Mouse (Mus musculus) yolk sac, embryonic 10.5 days (tissue): ENCODE results near the gene Sema6b.
"Not testable (repeated sequence)": the region's sequence is repeated elsewhere in the genome, so short reads cannot be mapped to it uniquely, and the experiment has no call there.

Source experiments
- DNase-seq: peaks from one replicate; pipeline ENCODE4 v3.0.0-alpha.2; 2017; ENCODE audit warnings: low spot score

Sema6b gene

DNA sequence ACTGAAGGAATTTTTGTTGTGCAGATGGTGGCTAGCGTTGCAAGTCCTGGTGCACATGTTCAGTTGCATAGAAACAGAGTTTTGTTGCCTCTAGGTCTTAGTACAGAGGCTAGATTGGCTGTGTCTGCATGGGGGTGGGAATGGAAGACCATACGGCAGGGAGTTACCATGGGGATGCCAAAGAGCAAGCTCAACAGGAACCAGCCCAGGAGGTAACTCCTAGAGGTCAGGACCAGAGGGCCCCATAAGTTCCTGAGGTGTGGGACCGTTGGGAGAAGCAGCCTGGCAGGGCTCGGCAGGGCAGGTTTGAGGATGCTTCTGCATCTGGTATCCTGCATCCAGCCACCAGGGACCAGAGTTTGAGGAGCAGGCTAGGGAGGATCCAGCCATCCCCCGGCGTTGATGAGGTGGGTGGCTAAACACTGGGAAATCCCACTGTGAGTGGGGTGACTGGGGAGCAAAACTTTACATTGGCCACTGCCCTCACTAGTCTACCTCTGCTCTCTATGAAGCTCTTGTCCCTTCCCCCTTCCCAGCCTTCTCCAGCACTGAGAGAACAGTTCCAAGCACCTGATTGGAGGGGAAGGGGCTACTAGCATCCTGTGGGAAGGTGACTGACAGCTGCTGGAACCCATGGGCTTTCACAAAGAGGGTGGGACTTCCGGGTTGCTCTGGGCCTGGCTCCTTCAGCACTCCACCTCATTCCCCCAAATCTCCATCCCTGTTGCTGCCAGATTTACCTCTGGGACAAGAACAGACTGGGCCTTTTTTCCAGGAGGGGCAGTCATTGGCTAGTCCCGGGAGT is 59.2 kb downstream of the Sema6b start:
- peak; percentile 71 for DNase-seq

DNA sequence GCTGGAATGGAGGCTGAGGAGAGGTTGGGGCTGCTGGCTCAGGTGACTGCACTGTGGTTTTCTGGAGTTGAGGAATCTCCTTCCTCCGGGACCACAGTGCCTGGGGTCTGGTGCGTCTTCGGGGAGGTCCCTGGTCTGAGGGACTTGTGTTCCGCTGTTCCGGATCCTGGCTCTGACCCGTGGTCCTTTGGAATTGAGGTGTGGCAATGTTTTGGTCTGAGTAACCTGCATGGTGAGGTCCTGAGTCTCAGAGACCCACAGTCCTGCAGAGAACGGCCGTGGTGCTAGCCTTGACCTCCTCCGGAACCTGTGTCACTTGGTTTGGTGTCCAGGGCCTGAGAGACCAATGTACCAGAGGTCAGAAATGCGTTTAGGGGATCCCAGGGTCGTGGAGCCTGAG is 60.2 kb downstream of the Sema6b start:
- no peak for DNase-seq

DNA sequence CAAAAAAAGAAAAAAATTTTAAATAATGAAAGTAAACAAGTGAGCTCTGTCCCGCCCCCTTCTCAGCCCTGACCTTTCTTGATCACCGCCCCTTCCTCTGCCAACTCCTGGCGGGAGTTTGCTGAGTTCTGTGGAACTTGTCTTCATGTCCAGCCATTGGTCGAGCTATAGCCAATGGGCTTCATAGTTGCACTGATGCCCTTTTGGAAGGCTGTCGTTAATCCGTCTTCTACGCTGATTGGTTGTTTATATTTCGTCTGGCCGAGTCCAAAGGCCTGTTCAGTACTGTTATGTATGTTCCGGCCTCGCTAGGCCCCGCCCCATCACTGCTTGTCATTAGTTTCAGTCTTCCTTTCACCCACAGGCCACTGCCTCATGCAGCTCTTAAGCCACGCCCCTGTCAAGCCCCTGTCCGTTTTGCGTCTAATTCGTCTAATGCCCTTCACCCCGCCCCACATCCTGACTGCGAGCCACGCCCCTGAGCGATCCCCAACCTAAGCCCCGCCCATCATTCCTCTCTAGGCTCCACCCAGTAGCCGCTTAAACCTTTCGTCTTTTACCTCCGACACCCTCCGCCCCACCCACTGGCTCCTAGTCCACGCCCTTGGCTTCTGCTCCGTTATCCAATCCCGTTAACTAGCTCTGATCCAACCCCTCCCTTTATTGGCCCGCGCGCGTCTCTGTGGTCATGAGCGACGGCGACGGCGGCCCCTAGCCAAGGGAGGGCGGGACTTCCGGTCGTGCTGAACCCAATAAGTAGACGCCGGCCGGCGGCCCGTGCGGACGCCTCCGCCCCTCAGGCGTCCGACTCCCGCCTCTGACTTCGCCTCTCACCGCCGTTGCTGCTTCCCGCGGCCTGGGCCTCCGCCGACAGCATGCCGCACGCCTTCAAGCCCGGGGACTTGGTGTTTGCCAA is 61.0 kb downstream of the Sema6b start, which contains the start of gene Hdgfl2:
Hdgfl2 (plus strand) TSS at position 755 of the 916 bp plus-strand sequence.
- DNase-seq: peak; percentile 100

DNA sequence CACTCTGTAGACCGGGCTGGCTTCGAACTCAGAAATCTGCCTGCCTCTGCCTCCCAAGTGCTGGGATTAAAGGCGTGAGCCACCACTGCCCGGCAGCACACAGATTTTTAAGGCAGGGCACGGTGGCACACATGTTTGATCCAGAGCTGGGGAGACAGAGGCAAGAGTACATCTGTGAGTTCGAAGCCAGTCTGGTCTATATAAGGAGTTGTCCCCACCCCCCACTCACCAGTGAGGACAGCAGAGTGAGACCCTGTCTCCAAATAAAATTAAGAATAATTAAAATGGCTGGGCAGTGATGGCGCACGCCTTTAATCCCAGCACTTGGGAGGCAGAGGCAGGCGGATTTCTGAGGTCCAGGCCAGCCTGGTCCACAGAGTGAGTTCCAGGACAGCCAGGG is 61.8 kb downstream of the Sema6b start:
- DNase-seq: not testable (repeated sequence)

DNA sequence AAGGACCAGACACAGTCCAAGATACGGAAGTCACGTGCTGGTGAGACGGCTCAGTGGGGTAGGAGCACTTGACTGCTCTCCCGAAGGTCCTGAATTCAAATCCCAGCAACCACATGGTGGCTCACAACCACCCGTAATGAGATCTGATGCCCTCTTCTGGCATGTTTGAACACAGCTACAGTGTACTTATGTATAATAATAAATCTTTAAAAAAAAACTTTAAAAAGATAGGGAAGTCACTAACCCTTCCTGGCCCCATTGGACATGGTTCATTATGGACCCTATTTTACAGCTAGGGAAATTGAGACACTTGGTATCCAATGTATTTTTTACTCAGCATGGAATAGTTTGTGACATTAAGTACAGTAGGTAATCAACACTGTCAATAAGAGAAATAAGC is 62.6 kb downstream of the Sema6b start:
- DNase-seq: no peak

DNA sequence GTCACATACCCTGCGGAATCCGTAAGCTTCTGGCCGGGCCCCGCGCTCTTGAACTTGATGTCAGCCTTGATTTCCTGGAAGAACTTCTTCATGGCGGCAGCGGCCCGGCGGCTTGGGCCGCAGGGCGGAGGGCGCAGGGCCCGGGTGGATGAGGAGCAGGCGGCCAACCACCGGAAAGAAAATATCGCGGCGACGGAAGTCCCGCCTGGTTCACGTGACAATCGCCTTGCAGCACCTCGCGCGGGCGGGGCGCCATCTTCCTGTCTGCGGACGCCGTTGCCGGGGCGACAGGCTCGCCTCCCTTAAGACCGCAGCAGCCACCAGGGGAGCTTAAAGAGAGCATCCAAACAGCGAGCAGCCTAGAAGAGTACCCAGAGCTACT is 65.3 kb downstream of the Sema6b start, which contains the start of gene Ubxn6:
Ubxn6 (minus strand) TSS at position 202 of the 382 bp plus-strand sequence.
- DNase-seq: peak; percentile 93

DNA sequence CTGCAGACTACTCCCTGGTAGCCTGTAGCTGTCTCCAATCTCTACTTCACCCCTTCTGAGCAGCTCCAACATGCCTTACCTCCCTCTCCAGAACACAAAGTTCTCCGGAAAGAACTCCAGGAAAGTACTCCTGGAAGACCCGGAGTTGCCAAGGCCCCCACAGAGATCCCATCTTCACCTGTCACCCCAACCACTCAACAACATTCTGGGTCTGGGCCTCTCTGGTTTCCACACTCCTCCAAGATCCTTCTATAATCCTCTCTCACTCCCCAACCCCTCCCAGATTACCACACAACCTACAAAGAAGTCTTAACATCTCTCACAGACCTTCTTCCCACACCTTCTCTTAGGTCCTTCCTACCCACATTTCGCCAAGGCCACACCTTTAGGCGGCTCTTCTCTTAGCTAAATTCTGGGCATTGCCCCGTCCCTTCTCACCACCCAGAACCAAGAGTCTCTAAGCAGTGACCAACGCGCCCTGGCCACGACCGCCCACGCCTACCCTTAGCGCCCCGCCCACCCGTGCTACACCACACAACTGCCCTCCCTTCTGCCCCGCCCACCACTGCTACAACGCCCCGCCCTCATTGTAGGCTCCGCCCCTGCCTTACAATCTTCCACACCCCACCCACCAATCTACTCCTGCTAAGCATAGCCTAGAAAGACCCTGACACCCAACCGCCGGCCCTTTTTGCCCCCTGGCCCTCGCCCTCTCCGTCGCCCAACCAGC is 65.9 kb downstream of the Sema6b start:
- peak; percentile 96 for DNase-seq
